Mouse (Mus musculus): Measurements from ENCODE around the gene Klhdc3. TPM values are rescaled to one million over a fixed set of nuclear protein-coding genes. Genes with fewer than 3 reads are reported as not detected.
A peak's percentile ranks its signal among the peaks of the same experiment; 100 is the strongest.

Klhdc3 gene
- total RNA-seq, 2 experiments from 2014 or later: 138 to 140 TPM

DNA sequence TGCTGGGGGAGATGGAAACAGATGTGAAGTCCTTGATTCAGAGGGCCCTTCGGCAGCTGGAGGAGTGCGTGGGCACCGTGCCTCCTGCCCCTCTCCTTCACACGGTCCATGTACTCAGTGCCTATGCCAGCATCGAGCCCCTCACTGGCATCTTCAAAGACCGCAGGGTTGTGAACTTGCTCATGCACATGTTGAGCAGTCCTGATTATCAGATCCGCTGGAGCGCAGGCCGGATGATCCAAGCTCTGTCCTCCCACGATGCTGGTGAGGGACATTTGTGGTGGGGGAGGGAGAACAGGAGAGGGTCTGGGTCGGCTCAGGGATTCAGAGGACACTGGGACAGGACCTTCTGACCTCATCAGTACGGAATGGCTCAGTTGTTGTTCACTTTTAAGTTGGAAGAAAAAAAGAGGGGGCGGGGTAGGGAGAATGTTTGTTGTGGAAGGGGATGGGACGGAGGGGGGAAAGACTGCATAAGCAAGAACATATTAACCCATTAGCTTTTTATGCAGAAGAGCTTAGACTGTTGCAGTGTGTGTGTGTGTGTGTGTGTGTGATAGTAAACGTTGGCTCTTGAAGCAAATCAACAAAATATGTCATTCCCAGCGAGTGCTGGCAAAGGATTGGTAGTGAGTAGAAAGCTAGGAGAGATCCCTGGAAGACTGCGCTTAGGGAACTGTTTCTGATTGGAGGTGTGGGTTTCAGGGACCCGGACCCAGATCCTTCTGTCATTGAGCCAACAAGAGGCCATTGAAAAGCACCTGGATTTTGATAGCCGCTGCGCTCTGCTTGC lies 28.8 kb downstream of the Klhdc3 start:
- DNase-seq: no peak

DNA sequence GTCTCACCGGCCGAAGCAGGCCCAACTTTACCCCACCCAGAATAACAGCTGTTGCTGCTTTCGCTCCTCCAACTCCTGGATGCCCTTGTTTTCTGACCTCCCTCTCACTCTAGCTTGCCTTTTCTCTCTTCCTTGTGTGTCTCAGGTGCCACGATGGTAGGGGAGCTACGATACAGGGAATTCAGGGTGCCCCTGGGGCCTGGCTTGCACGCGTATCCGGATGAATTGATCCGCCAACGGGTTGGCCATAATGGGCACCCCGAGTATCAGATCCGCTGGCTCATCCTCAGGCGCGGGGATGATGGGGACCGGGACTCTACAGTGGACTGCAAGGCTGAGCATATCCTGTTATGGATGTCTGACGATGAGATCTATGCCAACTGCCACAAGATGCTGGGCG lies 29.4 kb downstream of the Klhdc3 start:
- DNase-seq: no peak

DNA sequence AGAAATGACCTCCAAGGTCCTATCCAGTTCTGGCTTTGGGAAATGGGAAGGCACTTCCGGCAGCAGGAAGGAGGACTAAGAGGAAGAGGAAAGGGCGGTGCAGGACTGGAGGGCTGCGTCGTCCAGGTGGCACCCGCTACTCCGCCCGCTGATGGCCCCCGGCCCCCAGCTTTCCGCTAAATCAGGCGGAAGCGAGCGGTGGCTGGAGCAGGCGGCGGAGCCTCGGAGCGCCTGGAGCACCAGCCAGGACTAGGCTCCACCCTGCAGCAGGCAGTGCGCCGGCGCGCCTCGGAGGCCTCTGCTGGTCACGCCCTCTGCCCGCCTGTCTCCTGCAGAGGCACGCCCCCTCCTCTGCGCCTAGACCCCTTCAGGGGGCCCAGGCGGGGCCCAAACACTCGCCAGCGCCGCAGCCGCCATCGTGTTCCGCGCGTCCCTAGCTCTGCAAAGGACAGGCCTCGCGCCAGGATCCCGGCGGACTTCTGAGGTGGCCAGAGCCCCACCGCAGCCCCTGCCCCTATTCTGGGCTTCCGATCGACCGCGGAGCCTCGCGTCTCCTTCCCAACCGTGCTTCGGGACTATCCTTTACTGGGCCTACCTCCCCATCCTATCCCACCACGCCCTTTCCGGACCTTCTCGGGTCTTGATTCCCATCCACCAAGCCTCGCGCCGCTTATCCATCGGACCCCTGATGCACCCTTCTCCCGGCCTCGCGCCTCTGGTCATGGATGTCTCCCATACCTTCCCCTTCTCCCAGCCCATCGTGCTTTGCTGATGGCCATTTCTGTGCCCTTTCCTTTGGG lies 30.3 kb downstream of the Klhdc3 start, which contains the start of gene Cul7:
Gene Cul7 (plus strand): TSS at position 106 of the 800 bp plus-strand sequence.
- peak; percentile 95 for DNase-seq

DNA sequence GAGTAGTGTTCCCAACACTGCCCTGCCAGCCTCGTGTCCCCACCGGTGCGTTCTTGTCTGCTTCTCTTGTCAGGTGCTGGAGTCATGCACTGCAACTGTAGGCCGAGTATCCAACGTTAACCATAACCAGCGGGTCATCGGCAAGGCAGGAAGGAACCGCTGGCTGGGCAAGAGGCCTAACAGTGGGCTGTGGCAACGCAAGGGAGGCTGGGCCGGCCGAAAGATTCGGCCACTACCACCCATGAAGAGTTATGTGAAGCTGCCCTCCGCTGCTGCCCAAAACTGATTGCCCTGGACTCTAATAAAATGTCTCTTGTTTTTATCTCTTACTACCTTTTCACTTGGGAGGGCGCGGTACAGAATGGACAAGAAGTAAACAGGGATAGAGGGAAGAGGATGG lies 30.9 kb downstream of the Klhdc3 start:
- DNase-seq: peak; percentile 44

DNA sequence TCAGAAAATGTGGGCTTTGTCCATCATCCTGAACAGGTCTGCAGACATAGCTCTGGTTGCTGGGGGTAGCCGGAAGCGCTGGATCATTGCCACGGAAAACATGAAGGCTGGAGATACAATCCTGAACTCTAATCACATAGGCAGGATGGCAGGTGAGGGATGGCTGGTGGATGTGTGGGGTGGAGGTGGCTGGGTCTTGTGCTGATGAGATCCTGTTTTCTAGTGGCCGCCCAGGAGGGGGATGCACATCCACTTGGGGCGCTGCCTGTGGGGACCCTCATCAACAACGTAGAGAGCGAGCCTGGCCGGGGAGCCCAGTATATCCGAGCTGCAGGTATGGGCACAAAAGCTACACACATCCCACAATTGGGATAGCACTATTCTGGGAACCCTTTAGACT lies 32.3 kb downstream of the Klhdc3 start:
- DNase-seq: no peak

DNA sequence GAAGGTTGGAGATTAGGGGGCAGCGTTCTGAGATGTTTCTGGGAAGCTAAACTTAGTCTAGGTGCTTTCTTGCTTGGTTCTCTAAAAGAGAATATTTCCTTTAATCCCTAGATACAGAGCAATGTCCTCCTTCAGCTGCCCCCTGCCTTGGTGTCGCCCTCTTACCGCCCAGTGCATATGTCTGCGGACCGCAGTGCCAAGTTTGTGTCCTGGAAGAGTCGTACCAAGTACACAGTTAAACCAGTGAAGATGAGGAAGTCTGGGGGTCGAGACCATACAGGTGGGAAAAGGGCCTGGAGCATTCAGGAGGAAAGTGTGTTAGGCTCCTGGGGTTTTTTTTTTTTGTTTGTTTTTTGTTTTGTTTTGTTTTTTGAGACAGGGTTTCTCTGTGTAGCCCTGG lies 33.4 kb downstream of the Klhdc3 start:
- DNase-seq: no peak

DNA sequence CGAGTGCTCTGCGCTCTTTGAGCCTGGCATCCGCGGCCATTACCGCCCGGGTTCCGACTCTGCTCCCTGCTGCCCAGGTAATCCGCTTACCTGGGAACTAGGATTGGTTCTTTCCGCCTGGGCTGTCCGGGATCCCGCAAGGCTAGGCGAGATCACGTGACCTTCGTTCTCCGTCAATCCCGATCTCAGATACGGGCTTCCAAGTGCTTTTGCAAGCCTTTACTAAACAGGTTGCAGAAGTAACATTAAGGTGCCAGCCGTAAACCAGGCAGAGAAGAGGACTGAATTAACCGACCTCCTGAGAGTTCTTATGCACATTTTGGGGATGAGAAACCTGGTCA lies 34.4 kb downstream of the Klhdc3 start:
- DNase-seq: no peak

DNA sequence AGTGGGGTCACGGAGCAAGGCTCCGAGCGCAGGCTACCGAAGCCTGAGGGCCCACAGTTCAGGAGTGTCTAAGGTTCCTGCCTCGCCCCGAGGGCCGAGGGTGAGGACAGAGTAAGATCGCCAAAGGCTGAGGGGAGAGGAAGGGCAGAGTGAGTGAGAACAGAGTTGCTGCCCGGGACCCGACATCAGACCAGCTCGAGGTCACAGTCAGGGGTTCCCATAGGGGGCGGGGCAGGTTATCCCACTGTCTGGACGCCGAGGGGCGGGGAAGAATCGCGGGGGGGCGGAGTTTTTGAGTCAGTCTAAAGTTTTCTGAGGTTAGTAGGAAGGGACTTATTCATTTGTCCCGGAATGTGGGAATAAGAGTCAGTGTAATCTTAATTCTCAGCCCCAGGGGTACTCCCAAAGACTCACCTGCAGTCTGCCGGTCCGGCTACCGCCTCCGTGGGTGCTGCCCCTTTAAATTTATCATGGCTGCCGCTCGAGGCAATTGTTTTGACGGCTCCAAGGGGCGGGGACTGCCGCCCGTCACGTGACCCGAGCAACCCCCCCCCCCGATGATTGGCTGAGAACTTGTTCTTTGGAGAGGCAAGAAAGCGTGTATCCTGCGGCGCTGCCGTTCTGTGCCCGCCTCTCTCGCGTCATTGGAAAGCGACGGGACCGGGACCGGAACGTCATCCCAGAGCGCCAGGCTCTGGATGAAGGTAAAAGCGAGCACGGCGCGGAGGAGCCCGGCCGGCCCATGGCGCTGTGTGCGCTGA lies 35.0 kb downstream of the Klhdc3 start, which contains the start of the genes Klc4 and Mrpl2:
Gene Klc4 (minus strand): TSS at position 462 of the 761 bp plus-strand sequence.
Gene Mrpl2 (plus strand): TSS at position 669 of the 761 bp plus-strand sequence.
- DNase-seq: peak; percentile 99

DNA sequence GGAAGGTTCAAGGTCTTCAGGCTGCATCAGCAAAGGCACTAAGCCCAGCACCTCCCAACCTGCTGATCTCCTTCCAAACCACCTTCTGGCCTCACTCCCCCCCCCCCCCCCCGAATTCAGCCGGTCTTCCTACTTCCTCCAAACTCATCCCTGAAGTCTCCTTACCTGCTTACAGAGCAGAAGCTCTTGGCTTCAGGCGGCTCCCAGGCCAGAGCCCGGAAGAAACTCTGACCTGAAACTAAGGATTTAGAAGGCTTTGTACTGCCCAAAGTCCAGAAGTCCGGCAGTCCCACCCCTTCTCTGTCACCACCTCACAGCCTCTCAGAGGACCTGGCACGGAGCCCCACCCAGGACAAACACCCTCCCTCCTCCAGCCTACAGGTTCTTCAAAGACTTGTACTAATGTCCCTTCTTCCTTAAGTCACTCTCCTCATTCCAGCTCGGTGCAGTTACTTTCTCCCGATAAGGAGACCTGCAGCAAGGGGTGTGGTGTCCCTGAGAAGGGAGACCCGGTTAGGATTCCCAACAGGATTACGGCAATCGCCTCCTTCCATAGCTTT lies 35.7 kb downstream of the Klhdc3 start:
- peak; percentile 68 for DNase-seq

DNA sequence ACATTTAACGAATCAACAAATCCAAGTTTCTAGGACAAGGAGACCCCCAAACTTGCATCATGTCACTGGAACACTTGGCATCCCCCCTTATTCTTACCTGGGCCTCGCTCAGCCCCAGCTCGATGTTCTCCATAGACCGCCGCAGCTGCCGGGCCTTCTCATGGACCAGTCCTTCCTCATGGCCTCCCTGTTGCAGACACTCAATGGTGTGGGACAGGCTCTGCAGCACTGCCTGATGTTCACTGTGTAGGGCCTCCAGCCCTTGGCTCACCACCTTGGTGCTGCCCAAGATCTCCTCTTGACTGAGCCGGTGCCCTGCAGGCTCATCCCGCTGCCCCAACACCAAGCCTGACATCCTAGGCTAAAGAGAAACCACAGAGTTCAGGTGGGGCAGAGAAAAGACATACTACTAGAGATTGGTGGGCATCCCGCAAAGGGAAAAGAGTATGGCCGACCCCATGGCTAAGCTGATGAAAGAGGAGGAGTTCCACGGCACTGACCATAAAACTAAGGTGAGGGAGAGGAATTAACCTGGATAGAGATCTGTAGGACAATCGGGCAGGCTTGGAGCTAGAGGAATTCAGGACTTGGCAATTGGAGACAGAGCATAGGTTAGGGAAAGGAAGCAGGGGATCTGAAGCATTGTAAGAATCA lies 36.4 kb downstream of the Klhdc3 start:
- DNase-seq: no peak

DNA sequence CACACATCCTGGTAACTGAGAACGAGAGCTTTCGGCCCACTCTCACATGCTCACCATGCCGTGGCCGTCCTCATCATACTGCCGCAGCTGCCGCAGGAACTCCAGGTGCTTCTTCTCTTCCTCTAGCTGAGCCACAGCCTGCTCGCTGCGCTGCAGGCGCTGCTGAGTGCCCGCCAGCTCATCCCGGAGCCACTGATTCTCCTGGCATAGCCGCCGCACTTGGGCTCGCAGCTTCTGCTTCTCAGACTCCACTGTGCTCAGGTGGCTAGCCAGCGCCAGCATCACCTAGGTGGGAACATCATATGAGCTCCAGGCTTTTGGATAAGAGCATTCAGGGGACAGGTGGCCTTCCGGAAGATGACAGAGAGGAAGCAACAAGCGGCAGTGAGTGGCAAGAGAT lies 38.7 kb downstream of the Klhdc3 start:
- DNase-seq: no peak

DNA sequence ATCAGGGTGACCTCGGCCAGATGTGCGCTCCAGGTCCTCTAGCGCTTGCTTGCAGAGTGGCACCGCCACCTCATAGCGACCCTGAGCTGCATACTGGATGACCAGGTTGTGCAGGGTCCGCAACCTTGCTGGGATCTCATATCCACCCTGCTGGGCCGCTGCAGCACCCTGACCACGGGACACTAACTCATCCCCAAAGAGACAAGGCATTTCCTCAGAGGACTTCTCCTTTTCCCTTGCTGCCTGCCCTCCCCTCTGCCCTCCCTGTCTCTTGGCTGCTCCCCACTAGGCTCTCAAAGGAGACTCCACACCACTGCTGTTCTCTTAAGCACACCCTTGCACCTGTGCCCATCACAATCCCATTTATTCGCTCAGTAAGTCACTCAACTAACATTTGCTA lies 40.8 kb downstream of the Klhdc3 start:
- DNase-seq: no peak

DNA sequence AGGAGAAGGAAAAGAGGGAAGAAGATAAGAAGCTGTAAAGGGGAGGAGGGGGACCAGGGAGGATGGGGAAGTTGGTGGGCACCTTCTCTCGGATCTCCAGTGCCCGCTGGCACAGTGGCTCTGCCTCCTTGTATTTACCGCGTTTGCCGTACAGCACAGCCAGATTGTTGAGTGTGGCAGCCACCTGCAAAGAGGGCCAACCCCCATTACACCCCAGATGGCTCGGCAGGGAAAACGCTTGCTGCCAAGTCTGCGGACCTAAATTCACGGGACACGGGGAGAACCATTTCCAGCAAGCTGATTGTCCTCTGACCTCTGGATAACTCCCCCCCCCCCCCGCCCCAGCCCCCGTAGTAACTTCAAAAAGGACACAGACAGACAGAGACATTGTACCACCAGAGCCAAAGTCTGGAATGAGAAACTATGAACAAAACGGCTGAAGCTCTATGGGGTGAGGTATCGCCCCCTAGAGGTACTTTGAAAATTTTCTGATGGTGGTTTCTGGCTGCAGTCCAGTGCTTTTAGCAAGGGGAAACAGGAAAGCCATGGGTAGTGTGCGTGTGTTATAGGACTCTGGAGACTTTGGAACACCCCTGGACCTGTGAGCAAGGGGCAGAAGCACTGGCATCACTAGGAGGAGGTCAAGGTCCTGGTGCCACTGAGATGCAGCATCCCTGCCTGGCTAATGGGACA lies 43.7 kb downstream of the Klhdc3 start:
- DNase-seq: peak; percentile 81

DNA sequence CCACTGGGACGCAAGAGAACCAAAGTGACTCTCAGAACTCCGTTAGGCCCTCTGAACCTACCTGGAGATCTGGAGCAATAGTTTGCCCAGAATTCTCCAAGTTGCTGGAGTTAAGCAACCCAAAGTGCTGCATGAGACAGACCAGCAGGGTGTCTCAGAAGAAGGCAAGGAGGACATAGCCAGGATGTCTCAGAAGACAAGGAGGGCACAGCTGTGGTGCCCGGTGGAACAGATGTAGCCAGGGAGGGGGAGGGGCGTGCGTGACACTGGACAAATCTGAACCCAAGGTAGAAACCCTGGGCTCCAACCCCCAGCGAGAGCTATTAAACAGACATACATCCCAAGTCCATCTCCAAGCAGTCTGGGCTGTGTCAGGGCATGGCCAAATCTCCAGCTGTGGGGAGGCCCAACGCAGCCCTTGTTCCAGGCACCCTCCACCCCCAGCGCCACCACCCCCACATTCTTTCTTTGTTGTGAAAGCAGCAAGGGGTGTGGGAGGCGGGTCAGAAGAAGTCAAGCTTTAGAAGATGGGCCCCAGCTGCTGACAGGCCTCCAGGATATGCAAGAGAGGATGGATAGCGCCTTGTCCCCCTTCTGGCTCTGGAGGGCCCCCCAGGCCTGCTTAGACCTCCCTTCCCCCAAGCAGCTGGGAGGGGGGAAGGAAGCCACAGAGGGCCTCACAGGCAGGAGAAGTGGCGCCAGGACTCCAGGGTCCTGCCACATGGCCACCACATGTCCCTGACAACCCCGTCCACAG lies 50.9 kb downstream of the Klhdc3 start:
- peak; percentile 75 for DNase-seq

DNA sequence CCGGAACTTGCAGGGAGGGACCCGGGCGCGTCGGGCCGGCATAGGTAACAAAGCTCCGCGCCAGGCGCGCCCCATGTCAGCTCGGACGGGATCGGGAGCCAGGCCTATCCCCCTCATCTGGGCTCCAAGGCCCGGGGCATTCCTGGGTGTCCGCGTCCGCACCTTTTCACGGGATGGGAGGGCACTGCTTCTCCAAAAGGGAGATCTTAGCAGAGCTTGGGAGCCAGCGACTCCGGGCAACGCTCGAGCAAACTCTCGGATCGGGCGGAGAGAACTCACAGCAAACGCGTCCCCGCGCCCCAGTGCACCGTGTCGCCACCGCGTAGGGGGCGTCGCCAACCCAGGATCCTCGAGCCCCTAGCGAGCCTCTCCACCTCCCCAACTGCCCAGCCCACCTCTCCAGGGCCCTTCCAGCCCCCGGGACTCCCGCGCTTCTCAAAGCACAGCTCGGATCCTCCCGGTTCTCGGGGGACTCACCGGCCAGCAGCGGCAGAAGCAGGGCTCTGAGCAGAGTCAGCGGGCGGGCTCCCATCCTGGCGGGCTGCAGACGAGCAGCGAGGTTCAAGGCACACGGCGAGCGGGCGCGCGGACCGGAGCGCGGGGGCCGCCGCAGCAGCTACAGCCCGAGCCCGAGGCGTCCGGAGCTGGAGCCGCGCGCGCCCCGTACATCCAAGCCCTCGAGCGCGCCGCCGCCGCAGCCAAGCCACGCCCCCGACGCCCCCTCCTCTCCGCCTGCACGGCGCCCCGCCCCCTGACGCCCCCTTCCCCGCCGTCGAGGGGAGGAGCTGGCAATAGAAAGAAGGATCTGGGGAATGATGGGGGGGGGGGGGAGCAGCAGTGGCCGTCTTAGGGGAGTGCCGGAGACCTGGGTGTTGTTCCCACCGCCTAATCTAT lies 51.7 kb downstream of the Klhdc3 start, which contains the start of gene Ptk7:
Gene Ptk7 (minus strand): TSS at position 714 of the 894 bp plus-strand sequence.
- DNase-seq: peak; percentile 91

DNA sequence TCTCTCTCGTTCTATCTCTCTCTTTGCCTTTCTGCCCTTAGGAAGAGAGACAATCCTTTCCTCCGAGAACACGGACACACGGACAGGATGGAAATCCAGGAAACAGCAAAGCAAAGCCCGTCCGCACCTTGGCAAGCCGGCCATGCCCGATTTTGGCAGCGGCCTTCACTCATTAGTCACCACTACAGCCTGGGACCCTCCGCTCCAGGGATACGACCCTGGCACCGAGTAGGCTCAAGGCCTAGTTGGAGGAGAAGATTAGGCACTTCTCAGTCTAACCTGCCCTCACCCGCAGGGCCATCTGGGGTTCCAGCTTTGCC lies 52.3 kb downstream of the Klhdc3 start:
- peak; percentile 57 for DNase-seq

DNA sequence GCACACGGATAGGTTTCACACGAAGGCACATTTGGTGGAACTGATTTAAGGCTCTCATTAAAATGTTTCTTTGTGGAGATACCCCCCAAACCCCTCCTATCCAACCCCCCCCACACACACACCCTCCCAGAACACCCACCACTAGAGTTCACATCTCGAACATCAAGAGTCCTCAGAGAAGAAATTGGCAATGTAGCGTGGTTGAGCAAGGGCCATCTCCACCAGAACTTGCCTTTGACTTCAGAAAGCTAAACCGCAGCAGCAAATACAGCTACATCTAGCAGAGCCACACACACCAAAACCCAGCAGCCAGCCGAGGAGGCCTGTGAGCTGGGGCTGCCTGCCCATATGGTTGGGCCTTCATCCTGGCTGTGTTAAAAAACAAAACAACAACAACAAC lies 53.3 kb downstream of the Klhdc3 start:
- DNase-seq: no peak

DNA sequence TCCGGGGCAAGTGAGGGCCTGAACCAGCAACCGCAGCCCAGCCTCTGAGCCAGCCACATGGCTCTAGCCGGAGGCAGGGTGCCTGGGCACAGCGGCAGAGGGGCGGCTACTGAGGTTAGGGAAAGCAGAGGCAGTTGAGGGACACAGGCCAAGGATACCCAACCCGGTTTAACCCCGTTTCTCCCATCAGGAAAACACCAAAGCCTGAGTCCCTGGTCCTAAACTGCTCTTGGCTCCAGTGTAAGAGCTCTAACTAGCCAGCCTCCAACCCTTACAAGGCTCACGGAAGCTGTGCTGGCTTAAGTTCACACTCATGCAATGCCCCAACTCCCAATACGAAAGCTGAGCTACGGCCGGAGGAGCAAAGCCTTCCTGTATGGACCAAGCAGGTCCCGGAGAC lies 56.1 kb downstream of the Klhdc3 start:
- DNase-seq: no peak

Data from heart, postnatal 4 days (tissue).